Mouse (Mus musculus): ENCODE measurements around the gene Lbx2. TPM values are rescaled to one million over a fixed set of nuclear protein-coding genes. Genes with fewer than 3 reads are reported as not detected.

Gene Lbx2
- total RNA-seq, 2 experiments from 2014 or later = 1.3 to 1.5 TPM

DNA sequence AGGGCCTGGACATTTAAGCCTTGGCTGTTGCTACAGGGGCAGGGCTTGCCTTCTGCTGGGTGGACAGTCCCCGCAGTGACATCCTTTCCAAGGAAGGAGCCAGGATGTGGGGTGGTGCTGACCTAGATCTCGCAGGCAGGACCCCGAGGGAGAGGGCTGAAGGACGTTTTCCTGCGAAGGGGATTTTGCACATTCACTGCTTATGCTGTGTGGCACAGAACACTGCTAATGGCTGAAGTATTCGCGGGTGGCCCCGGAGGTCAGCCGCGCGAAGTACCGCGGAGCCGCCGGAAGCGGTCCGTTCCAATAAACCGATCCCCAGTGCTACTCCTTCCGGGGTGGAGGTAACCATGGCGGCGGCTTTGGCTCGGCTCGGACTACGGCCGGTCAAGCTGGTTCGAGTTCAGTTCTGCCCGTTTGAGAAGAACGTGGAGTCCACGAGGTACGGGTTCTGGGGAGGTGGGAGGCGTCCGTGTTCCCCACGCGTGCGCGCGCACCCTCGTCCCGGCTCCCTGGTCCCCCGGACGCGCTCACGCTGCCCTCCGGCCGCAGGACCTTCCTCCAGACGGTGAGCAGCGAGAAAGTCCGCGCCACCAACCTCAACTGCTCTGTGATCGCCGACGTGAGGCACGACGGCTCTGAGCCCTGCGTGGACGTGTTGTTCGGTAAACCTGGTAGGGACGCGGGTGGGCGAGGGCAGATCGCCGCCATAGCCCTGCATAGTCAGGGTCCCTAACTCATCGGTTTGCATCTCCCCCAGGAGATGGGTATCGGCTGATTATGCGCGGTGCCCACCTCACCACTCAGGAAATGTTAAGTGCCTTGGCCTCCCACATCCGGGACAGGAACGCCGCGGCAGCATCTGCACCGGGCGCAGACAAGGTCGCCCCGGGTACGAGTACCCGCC, 22.8 kb downstream of the Lbx2 start, which contains the start of gene Mrpl53:
TSS of gene Mrpl53 (plus strand) at position 279 of the 907 bp plus-strand sequence.
- peak; percentile 85 to 91 for DNase-seq

DNA sequence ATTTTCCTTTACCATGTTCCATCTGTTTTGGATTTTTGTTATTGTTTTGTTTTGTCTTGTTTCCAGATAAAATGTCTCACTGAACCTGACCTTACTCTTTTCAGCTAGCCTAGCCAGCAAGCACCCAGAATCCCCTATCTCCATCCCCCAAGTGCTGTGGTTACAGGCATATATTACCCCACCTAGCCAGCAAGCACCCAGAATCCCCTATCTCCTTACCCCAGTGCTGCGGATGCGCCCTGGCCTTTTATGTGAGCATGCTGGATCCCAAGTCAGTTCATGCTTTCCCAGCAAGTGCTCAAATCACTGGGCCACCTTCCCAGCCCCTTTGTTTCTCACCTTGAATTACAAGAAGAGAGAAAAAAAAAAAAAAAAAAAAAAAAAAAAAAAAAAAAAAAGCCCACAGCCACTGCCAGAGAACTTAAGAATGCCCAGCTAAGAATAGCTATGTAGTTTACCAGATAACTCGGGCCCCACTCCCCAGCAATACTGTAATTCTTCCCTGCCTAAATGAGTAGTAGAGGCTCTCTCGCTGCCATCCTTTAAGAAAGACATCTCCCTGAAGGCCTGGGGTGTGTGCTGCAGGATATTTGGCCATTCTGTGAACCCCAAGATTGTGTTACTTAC, 25.5 kb downstream of the Lbx2 start:
- no peak for DNase-seq

DNA sequence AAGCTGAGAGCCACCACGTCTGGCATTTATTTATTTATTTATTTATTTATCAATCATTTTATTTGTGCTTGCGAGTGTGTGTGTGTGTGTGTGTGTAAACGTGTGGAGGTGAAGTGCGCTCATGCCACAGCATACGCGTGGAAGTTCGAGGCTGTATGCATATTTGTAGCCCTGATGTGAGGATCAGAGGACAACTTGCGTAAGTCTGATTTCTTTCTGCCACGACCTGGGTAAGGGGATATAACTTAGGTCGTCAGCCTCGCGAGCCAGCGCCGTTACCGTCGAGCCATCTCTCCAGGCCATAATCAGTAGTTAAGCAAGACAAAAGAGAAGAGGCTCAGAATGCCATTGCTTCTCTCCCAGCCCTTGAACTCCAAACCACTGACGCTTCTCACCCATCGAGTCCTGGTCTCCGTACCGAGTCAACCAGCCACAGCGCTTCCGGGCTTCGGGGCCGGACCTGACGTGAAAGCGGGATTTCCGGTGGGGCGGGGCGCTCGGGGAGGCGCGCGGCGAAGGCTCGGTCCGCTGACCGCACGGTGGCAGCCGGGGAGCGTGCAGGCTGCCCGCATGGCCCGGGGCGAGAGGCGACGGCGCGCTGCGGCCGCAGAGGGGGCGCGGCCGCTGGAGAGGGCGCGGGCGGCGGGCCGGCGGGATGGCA, 29.0 kb downstream of the Lbx2 start, which contains the start of gene Mogs:
TSS of gene Mogs (plus strand) at position 486 of the 661 bp plus-strand sequence.
- DNase-seq = peak; percentile 97

DNA sequence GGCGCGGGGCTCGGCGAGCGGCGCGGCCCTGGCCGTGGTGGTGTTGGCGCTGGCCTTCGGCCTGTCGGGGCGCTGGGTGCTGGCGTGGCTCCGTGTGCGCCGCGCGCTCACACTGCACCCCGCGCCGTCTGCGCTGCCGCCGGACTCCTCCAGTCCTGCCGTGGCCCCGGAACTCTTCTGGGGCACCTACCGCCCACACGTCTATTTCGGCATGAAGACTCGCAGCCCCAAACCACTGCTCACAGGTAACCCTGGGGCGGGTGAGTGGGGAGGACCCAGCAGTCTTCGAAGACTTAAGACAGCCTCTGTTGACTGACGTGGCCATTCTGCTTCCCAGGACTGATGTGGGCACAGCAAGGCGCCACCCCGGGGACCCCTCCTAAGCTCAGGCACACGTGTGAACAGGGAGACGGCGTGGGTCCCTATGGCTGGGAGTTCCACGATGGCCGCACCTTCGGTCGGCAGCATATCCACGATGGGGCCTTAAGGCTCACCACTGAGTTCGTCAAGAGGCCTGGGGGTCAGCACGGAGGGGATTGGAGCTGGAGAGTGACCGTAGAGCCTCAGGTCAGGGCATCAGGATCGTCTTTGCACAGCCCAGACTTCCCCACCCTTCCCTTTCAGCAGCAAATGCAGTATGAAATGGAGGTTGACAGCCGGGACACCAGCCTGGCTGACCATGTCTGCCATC, 29.7 kb downstream of the Lbx2 start:
- DNase-seq = no peak

DNA sequence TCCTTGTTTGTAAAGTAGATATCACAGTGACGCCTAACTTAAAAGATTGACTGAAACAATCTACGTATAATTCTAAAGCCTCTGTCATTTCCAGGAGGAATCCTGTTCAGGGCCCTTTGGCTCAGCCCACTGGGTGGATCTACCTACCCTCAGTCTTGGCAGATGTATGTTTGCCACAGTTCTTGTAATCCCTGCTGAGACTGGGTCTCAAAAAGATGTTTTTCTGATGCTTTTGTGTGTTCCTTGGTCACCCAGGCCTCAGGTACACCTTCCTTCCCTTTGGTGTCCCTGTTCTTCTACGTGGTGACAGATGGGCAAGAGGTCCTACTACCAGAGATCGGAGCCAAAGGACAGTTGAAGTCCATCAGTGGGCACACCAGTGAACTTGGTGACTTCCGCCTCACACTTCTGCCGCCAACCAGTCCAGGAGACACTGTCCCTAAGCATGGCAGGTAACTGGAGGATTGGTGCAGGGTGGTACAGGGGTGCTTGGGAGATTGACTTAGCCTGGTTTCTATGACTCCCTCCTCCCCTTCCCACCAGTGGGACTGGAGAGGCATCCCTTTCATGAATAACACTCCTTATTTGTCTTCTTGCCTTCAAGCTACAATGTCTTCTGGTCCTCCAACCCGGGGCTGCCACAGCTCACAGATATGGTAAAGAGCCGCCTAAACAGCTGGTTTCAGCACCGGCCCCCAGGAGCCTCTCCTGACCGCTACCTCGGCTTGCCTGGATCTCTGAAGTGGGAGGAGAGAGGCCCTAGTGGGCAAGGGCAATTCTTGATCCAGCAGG, 30.4 kb downstream of the Lbx2 start:
- no peak for DNase-seq

DNA sequence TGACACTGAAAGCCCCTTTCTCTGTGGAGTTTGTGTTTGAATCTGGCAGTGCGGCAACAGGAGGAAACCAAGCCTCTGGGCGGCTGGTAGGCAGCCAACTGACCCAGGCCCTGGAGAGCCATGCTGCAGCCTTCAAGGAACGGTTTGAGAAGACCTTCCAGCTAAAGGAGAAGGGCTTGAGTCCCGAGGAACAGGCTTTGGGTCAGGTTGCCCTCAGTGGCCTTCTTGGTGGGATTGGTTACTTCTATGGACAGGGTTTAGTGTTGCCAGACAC, 30.9 kb downstream of the Lbx2 start:
- DNase-seq = no peak

DNA sequence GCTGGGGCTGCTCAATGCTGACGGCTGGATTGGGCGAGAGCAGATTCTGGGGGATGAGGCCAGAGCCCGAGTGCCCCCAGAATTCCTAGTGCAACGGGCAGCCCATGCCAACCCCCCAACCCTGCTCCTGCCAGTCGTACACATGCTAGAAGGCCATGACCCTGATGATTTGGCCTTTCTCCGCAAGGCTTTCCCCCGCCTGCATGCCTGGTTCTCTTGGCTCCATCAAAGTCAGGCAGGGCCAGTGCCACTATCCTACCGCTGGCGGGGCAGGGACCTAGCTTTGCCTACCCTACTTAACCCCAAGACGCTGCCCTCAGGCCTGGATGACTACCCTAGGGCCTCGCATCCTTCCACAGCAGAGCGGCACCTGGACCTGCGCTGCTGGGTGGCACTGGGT, 31.4 kb downstream of the Lbx2 start:
- no peak for DNase-seq

DNA sequence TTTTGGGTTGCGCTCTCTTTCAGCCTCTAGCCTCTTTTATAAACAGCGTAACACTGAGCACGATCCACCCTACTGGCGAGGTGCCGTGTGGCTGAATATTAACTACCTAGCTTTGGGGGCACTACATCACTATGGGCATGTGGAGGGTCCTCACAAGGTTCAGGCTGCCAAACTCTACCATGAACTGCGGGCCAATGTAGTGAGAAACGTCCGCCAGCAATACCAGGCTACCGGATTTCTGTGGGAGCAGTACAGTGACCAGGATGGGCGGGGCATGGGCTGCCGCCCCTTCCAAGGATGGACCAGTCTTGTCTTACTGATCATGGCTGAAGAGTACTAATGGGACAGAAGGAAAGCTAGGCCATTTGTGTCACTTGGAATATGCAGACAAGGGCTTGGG, 32.2 kb downstream of the Lbx2 start:
- no peak for DNase-seq

DNA sequence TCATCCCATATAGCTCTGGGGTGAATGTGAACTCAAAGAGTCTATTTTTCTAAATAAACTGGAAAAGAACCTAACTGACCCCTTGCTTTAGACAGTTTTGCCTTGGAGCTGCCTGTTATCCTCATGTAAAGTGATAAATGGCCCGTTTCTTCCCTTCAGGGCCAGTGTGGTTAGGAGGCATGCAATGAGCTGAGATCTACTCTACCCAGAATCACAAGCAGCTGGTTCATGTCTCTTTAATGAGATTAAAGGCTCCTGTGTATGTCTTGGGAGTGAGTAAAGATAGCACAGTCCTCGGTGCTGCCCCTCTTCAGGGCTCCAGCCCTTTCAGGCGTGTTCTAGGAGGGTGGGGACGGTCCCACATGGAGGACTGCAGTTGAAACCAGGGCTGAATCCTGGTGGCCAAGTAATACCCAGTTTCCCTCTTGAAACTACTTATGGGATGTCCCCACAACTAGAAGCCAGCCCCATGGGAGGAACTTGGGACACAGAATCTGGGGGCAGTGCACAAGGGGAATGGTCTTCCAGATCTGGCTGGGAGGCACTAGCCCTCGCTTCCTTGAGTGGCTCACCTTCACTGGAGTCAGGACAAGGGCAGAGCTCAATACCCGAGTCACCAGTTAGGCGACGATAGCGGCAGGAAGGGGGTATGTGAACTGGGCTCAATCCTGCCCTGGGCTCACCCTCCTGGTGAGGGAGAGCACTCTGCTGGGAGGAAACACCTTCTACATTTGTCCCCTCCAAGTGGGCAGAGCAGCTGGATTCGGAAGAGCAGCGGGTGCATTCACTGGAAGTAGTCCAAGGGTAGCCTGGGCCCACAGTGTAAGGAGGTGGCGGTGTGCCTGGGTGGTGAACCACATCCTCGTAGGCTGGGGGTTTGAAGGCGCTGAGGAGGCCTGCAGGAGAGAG, 32.9 kb downstream of the Lbx2 start:
- DNase-seq = peak in 1 of 2 experiments; percentile 2

DNA sequence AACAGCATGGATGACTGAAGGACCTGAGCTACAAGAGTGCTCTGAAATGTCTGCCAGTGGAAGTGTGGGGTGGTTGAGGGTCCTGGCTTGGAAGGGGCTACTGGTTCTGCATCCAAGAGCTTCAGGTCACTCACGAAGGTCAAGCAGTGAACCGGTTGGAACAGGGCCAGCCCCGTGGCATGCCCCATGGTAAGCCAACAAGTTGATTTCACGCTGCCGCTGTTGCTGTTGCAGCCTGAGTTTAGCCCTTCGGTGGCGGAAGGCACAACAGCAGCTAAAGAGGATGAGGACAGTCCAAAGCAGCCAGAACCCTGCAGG, 33.5 kb downstream of the Lbx2 start:
- no peak for DNase-seq

DNA sequence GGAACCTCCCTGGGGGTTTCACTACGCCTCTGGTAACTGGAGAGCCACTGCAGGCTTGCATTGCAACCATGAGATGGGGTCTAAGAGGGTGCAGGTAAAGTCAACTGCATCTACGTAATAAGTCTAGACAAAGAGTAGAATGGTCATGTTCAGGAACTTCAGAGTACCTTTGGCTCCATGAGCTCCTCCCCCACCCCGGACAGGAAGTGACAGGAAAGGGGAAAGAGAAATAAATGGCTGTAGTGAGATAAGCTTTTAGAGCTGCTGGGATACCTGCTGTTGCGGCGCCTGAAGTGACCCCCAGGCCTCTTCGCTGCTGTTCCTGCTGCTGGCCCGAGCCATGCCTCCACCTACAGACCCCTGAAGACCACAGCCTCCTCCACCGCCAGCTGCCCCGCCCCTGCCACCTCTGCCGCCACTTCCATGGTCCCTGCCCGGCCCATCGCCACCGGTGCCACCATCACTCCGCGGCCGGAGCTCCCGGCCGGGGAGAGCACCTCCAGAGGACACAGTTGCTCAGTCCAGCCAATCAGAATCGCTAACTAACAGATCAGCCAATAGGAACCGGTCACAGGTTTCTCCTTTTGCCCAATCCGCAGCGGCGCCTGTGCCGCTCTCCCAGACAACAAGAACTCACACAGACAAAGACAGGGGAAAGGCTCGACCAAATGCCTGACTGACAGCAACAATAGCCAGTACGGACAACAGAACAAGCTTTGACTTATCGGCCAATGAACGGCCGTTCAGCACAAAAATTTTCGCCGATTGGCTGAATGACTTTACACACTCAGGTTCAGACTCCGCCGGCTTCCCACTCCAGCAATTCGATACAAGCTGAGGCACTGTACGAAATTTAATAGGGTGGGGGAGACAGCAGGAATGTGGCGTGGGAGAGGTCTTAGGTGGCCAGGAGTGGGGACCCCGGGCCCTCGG, 35.0 kb downstream of the Lbx2 start, which contains the start of gene Wbp1:
TSS of gene Wbp1 (minus strand) at position 630 of the 933 bp plus-strand sequence.
- DNase-seq = peak; percentile 96 to 99

DNA sequence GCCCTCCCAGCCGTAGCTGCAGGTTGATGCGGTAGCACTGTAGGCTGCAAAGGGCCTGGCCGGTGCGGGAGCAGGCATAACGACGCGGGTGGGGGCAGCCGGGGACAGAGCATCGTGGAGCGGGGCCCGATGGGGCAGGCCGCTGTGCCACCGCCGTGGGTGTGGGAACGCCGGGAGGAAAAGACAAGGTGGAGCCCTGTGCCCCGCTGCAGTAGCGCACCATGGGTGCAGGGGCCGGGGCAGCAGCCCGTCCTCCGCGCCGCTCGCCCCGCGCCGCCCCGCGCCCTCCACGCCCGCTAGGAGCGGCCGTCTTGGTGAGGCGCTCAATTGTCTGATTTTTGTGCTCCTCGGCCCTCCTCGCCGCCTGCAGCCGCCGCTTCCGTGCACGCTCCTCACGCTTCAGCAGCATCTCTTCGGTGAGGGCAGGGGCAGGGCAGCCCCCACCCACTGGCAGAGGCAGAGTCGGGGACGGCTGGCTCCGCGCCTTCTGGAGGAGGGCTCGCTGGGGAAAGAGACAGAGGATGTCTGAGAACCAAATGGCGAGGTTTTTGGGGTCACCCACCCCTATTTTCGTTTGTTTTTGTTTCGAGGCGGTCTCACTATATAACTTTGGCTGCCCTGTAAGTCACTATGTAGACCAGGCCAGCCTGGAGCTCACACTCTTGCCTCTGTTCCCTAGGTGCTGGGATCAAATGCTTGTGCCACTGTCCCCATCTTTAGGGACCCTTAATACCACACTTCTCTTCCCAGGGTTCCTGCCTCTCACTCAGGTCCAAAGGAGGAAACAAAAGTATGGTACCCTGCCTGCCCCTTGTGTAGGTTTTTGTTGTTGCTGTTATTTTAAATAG, 35.9 kb downstream of the Lbx2 start:
- no peak for DNase-seq

DNA sequence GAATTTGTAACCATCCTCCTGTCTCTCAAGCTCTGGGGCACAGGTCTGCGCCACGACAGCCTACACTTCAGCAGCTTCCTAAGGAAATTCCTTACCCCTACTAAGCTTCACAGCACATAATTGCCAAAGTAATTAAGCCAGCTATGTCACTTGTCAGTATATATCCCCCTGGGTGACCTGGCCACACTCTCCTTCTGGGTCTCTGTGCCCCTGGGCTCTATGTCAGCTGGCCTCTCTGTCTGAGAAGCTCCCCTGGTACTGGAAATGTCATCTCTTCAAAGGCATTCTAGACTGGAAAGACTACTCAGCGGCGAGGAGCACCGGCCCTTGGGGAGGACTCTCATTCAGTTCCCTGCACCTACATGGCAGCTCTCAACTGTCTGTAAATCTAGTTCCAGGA, 36.8 kb downstream of the Lbx2 start:
- no peak for DNase-seq

DNA sequence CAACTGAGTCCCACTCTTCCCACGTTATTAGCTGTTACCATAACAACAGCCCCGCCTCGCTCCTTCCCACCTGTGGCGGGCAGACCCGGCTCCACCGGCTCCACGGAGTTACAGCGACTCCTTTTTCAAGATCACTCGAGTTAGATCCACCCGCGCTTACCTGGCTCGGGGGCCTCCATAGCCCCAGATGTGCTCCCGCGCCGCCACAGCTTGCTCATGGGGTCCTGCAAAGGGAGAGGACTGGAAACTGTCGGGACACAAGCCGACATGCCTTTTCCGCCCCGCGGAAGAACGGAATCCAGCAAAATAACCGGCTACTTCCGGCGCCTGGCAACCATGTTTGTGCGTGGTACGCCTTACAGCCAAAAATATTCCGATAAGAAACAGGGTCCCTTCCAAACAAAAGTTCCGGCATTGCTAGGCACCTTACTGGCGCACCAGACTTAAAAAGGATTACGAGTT, 38.7 kb downstream of the Lbx2 start:
- peak; percentile 94 to 95 for DNase-seq

DNA sequence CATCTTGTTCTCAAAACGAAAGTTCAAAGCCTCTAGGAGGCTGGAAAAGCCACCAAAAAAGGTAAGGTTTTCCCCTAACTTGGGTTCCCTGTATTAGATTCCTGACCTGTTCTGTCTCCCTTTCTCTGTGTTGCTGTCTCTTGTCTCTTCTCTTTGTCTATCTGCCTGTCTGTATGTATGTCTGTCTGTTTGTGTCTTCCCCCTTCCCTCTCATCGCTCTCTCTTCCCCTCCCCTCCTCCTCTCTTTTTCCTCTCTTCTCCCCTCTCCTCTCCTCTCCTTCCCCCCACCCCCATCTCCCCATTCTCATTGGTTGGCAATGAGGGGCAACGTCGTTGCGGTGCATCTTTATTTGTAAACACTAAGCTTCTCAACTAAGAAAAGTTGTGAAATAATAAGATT, 39.2 kb downstream of the Lbx2 start, which contains the start of gene Ino80b:
TSS of gene Ino80b (minus strand) at position 101 of the 400 bp plus-strand sequence.
- no peak for DNase-seq

DNA sequence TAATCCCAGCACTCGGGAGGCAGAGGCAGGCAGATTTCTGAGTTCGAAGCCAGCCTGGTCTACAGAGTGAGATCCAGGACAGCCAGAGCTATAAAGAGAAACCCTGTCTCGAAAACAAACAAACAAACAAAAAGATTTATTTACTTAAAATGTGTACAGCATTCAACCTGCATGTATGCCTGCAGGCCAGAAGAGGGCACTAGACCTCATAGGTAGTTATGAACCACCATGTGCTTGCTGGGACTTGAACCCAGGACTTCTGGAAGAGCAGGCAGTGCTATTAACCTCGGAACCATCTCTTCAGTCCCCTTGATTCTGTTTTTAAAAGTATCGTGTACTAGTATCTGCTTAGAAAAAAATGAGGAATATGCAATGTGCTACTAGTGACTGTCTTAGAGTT, 41.3 kb downstream of the Lbx2 start:
- no peak for DNase-seq

DNA sequence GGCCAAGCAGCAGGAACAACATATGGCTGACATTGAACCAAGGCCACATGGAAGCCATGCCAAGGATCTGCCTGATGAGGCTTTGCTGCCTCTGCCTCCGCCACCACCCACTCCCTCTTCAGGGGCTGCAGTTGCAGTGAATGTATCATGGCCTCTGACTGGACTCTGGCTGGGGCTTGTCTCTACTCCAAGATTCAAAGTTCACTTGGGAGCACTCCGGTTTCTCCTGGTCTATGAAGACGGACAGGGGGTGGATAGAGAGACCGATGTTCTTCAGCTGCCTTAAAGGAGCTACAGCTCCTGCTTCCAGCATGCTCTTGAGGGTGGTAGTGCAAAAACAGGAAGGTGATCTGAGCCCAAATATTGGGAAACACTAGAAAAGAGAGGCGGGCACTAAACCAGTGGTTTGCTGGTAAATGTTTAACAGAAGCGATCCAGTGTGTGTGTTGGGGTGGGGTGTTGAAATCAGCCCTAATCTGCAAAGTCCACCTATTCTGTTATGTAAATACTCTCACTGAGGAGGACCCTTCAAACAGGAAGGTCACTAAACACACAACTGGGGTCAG, 45.4 kb downstream of the Lbx2 start:
- DNase-seq = no peak
